Mouse (Mus musculus) liver, postnatal 0 days (tissue): ENCODE measurements around the gene Hrh3. TPM values are rescaled to one million over a fixed set of nuclear protein-coding genes. Genes with fewer than 3 reads are reported as not detected.

Experiments used
- ATAC-seq: fragments of 200-750 bp; cut with Nextera tagmentation; 2 replicates; pipeline ENCODE4 v1.8.0; 2017; ENCODE audit warnings: mild to moderate bottlenecking, moderate library complexity
- DNase-seq: peaks from one replicate; pipeline ENCODE4 v3.0.0-alpha.2; 2016
- H3K27ac ChIP-seq: fragments of 300-500 bp; sonication (generic); 2 replicates; pipeline ENCODE4 v1.5.1; 2014; ENCODE audit warnings: antibody characterized with exemption, moderate library complexity, mild to moderate bottlenecking, low read depth
- H3K27me3 ChIP-seq: fragments of 300-500 bp; sonication (generic); 2 replicates; pipeline ENCODE4 v1.6.1; 2014; ENCODE audit warnings: low read length, control low read depth, mixed read lengths; ENCODE audit not compliant: insufficient read depth
- H3K36me3 ChIP-seq: fragments of 300-500 bp; sonication (generic); replicated peaks from 2 replicates; pipeline ENCODE4 v1.6.1; 2014; ENCODE audit warnings: mild to moderate bottlenecking, control low read depth, low read length, moderate library complexity, mixed read lengths; ENCODE audit not compliant: insufficient read depth
- H3K4me1 ChIP-seq: fragments of 300-500 bp; sonication (generic); 2 replicates; pipeline ENCODE4 v1.6.1; 2014; ENCODE audit warnings: antibody characterized with exemption, mild to moderate bottlenecking, control low read depth; ENCODE audit not compliant: insufficient read depth
- H3K4me2 ChIP-seq: fragments of 300-500 bp; sonication (generic); 2 replicates; pipeline ENCODE4 v1.6.1; 2014; ENCODE audit warnings: low read depth, mild to moderate bottlenecking, low read length, moderate library complexity, mixed read lengths
- H3K4me3 ChIP-seq: fragments of 300-500 bp; sonication (generic); 2 replicates; pipeline ENCODE4 v1.5.1; 2014; ENCODE audit warnings: low read depth, low read length
- H3K9ac ChIP-seq: fragments of 300-500 bp; sonication (generic); replicated peaks from 2 replicates; pipeline ENCODE4 v1.6.1; 2014; ENCODE audit warnings: mild to moderate bottlenecking, moderate library complexity
- H3K9me3 ChIP-seq: fragments of 300-500 bp; sonication (generic); 2 replicates; pipeline ENCODE4 v1.6.1; 2016; ENCODE audit warnings: mild to moderate bottlenecking, control low read depth, low read length, mixed read lengths
- CTCF ChIP-seq: sonication (generic); IDR thresholded peaks from 2 replicates; pipeline ENCODE4 v1.5.1; 2016; ENCODE audit warnings: antibody characterized with exemption, low read depth
- EP300 ChIP-seq: IDR thresholded peaks from 2 replicates; pipeline ENCODE4 v1.6.1; 2016; ENCODE audit warnings: antibody characterized with exemption, low read depth, mild to moderate bottlenecking
- WGBS: fragments of 180-500 bp; shearing (Covaris S2); extraction: QIAGEN DNeasy Blood & Tissue Kit; methylation state at CpG from one replicate; pipeline ENCODE4 v1.1.7; 2014; ENCODE audit not compliant: insufficient replicate concordance; 5-methylcytosine and 5-hydroxymethylcytosine counted together
- polyA plus RNA-seq: library from polyadenylated mRNA; unstranded; fragments of >200 nt; fragmentation: Nextera tagmentation; extraction: Ambion mirVana; gene quantifications from 2 replicates; pipeline ENCODE4 v1.2.1, GENCODE M21; 2015

The Hrh3 gene
- not detected in 2 replicates for polyA plus RNA-seq

- Histone ChIP-seq H3K27me3 (peaks cover 63% of the 10 kb centered on the region), H3K4me3 (peak within 1 kb of the TSS; percentile 53), H3K9me3 (no peaks in the 10 kb centered on the region), H3K4me1 (peaks cover 15% of the 10 kb centered on the region), H3K36me3 (no peaks in the 10 kb centered on the region), H3K4me2 (peak within 1 kb of the TSS; percentile 78), H3K27ac (no peak within 1 kb of the TSS), H3K9ac (no peak within 1 kb of the TSS)
- 2% methylated on average over 60 of the region's 87 CpGs for WGBS
- DNase-seq (peak; percentile 80), ATAC-seq (peak; percentile 83)
- TF ChIP-seq CTCF = no peak
- TF ChIP-seq EP300 = no peak
Measured at GRCm38 (mm10) chr2:180103978-180104658, at the start of gene Hrh3. Gene Hrh3 (minus strand): TSS chr2:180104488.

GRCm38 (mm10) chr2:180148551-180148950 lies 44.3 kb upstream of the Hrh3 start:
- ATAC-seq (no peak), DNase-seq (no peak)
- Histone ChIP-seq H3K36me3 (peaks cover 75% of the 10 kb centered on the region), H3K9me3 (no peaks in the 10 kb centered on the region), H3K4me2 (no peak overlapping the region), H3K27me3 (no peaks in the 10 kb centered on the region), H3K4me3 (no peak overlapping the region), H3K27ac (no peak overlapping the region), H3K4me1 (no peaks in the 10 kb centered on the region), H3K9ac (no peak overlapping the region)
- 78% methylated on average over 9 of the region's 9 CpGs for WGBS
- TF ChIP-seq CTCF (no peak), EP300 (no peak)

GRCm38 (mm10) chr2:180147379-180147778 lies 43.1 kb upstream of the Hrh3 start:
- 86% methylated on average over 6 of the region's 6 CpGs for WGBS
- Histone ChIP-seq H3K4me2 (no peak overlapping the region), H3K27ac (no peak overlapping the region), H3K27me3 (no peaks in the 10 kb centered on the region), H3K36me3 (peaks cover 71% of the 10 kb centered on the region), H3K9ac (no peak overlapping the region), H3K4me3 (no peak overlapping the region), H3K9me3 (no peaks in the 10 kb centered on the region), H3K4me1 (no peaks in the 10 kb centered on the region)
- no peak for DNase-seq
- no peak for TF ChIP-seq EP300
- no peak for TF ChIP-seq CTCF
- no peak for ATAC-seq

- Histone ChIP-seq H3K27me3 (no peaks in the 10 kb centered on the region), H3K36me3 (peaks cover 67% of the 10 kb centered on the region), H3K27ac (no peak overlapping the region), H3K9me3 (no peaks in the 10 kb centered on the region), H3K4me3 (no peak overlapping the region), H3K4me1 (no peaks in the 10 kb centered on the region), H3K4me2 (no peak overlapping the region), H3K9ac (no peak overlapping the region)
- WGBS = 75% methylated on average over 2 of the region's 2 CpGs
- TF ChIP-seq EP300 (no peak), CTCF (no peak)
- ATAC-seq (no peak), DNase-seq (no peak)
Measured at GRCm38 (mm10) chr2:180146091-180146490, 41.8 kb upstream of the Hrh3 start.

DNA sequence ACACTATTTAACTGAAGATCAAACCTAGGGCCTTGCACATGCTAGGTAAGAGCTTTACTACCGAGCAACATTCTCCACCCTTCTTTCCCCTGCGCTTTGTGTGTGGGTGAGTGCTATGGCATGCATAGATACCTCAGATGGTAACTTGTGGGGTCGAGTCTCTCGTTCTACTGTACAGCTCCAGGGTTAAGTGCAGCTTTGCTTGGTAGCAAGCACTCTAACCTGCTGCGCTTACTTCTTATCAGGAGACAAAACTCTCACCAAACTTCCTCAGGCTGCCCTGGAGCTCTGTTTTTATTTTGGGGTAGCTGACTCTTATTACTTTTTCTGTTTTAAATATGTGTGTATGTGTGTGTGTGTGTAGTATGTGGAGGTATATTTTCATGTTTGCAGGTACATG lies 31.1 kb upstream of the Hrh3 start:
- 63% methylated on average over 5 of the region's 5 CpGs for WGBS
- Histone ChIP-seq H3K9me3 (no peaks in the 10 kb centered on the region), H3K9ac (no peak overlapping the region), H3K4me3 (no peak overlapping the region), H3K27me3 (no peaks in the 10 kb centered on the region), H3K4me2 (no peak overlapping the region), H3K27ac (no peak overlapping the region), H3K4me1 (peaks cover 4% of the 10 kb centered on the region; the same call in 1 of the 2 replicates), H3K36me3 (peaks cover 20% of the 10 kb centered on the region)
- ATAC-seq (no peak), DNase-seq (no peak)
- no peak for TF ChIP-seq EP300
- no peak for TF ChIP-seq CTCF

DNA sequence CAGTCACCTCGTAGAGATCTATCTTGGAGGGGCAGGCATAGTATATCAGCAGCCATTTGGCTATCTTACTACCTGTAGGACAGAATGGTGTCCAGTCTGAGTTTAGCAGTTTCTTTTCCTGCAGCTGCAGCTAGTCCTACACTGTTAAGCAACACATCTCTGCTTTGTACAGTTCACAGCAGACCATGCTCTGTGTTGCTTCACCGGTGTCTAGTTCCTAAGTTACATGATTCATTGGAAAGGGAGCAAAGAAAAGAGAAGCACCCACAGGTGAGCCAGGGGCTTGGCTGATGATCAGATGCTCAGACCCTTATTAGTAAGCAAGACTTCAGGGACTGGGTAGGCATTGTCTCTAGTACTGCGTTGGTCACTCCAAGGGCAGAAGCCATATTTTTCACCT lies 29.6 kb upstream of the Hrh3 start:
- no peak overlapping the region for H3K4me2 ChIP-seq
- no peak for DNase-seq
- no peak overlapping the region for H3K4me3 ChIP-seq
- H3K36me3 ChIP-seq = peaks cover 10% of the 10 kb centered on the region
- H3K9ac ChIP-seq = no peak overlapping the region
- peak; percentile 23; the same call in 1 of the 2 replicates for ATAC-seq
- H3K27me3 ChIP-seq = no peaks in the 10 kb centered on the region
- TF ChIP-seq EP300 (no peak), CTCF (no peak)
- peaks cover 4% of the 10 kb centered on the region; the same call in 1 of the 2 replicates for H3K4me1 ChIP-seq
- WGBS = 71% methylated on average over 3 of the region's 3 CpGs
- no peaks in the 10 kb centered on the region for H3K9me3 ChIP-seq
- H3K27ac ChIP-seq = no peak overlapping the region
